Mouse (Mus musculus) bone marrow macrophage, adult 2 months (primary cell): ENCODE measurements around the gene Chid1.

ENCODE experiments used
- CTCF ChIP-seq: IDR thresholded peaks from 2 replicates; pipeline ENCODE4 v1.5.1; 2012; ENCODE audit warnings: low read depth, mild to moderate bottlenecking, low read length, moderate library complexity
- POLR2A ChIP-seq: IDR thresholded peaks from 2 replicates; pipeline ENCODE4 v1.6.1; 2012; ENCODE audit warnings: mild to moderate bottlenecking, low read depth, low read length, borderline replicate concordance

- TF ChIP-seq CTCF (no peak), POLR2A (no peak)
These were observed 18.7 kb upstream of the Chid1 start for GRCm38 (mm10) chr7:141558329-141558776.
